Mouse (Mus musculus) ES-E14 (cell line): Measurements from ENCODE around the gene Gng8.

ENCODE experiments used
- CHD2 ChIP-seq: IDR thresholded peaks from 2 replicates; pipeline ENCODE4 v1.6.1; 2014; ENCODE audit warnings: mild to moderate bottlenecking, low read depth, low read length, inconsistent platforms
- HCFC1 ChIP-seq: IDR thresholded peaks from 2 replicates; pipeline ENCODE4 v1.6.1; 2012; ENCODE audit warnings: low read length, inconsistent platforms, borderline replicate concordance; ENCODE audit not compliant: insufficient read depth
- MAFK ChIP-seq: IDR thresholded peaks from 2 replicates; pipeline ENCODE4 v1.6.1; 2014; ENCODE audit warnings: mild to moderate bottlenecking, low read depth, low read length, inconsistent platforms; ENCODE audit not compliant: insufficient read depth
- ZC3H11A ChIP-seq: IDR thresholded peaks from 2 replicates; pipeline ENCODE4 v1.6.1; 2012; ENCODE audit warnings: low read depth, mild to moderate bottlenecking, inconsistent platforms, low read length, borderline replicate concordance
- ZNF384 ChIP-seq: IDR thresholded peaks from 2 replicates; pipeline ENCODE4 v1.6.1; 2012; ENCODE audit warnings: low read depth, low read length, inconsistent platforms

- TF ChIP-seq HCFC1 (no peak), MAFK (no peak), CHD2 (no peak), ZNF384 (no peak), ZC3H11A (no peak)
Measured at GRCm38 (mm10) chr7:16848579-16848978, 43.0 kb upstream of the Gng8 start.
